ENCODE assay signal across 15 mouse cellular contexts in the genomic region with DNA sequence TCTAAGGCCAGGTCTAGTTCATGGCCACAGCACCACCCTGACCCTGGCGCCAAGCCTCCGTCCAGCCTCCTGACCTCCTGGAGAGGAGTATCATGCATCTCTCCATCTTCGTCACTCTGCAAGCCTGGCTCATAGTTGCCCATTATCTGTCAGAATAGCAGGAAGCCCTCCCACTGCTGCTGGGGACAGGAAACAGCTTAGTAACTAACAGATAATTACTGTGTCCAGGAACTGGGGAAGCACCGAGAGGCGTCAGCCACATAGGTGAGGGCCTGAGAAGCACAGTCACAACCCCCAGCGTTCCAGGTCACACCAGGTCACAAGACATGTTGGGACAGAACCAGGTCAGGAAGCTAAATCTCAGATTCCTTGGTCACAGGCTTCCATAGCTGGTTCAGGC. TPM values are rescaled to one million over a fixed set of nuclear protein-coding genes. Genes with fewer than 3 reads are reported as not detected.
DNase-seq lines count a peak whose midpoint lies in the region; ATAC-seq lines count a peak whose summit lies in the region.
"Had no signal": no experiment of that assay in that cellular context is flagged by ENCODE, and none has a peak within 500 bp of the region (broad histone marks: within the 10 kb centered on the region; RNA-seq: fewer than 3 reads in every experiment).

No protein-coding gene starts in this region.

- WGBS in kidney, embryonic 14.5 days: 67% methylated on average over 6 of the region's 6 CpGs
- WGBS in liver, embryonic 11.5 days: 24% methylated on average over 6 of the region's 6 CpGs
- 61% methylated on average over 6 of the region's 6 CpGs for WGBS in hindbrain, embryonic 14.5 days

- no peak overlapping the region for H3K4me2 ChIP-seq in kidney, embryonic 14.5 days (replicated peaks; ENCODE audit: low read depth, low read length)
- no peak overlapping the region for H3K4me2 ChIP-seq in liver, embryonic 11.5 days
- H3K4me2 ChIP-seq in hindbrain, embryonic 14.5 days (replicated peaks): no peak overlapping the region
- H3K4me2 ChIP-seq: embryonic facial prominence, embryonic 13.5 days; forebrain, embryonic 12.5 days; hindbrain, embryonic 15.5 days had no signal

- 0 out of 2 replicates have a peak, but pooled peaks cover under 1% of the 10 kb centered on the region for H3K27me3 ChIP-seq in kidney, embryonic 14.5 days (ENCODE audit: control insufficient read depth, insufficient read depth, low read length)
- H3K27me3 ChIP-seq in liver, embryonic 11.5 days (replicated peaks; ENCODE audit: control insufficient read depth, insufficient read depth, low read length): peaks cover 2% of the 10 kb centered on the region
- no peaks in the 10 kb centered on the region for H3K27me3 ChIP-seq in hindbrain, embryonic 14.5 days (ENCODE audit: control insufficient read depth, insufficient read depth, low read length)
- H3K27me3 ChIP-seq: hindbrain, embryonic 15.5 days had no signal

- intact Hi-C loops in left cerebral cortex, postnatal 25 days (cut with DNase I): no loop called here

- H3K9me3 ChIP-seq in kidney, embryonic 14.5 days (ENCODE audit: control insufficient read depth, low read length): no peaks in the 10 kb centered on the region
- no peaks in the 10 kb centered on the region for H3K9me3 ChIP-seq in liver, embryonic 11.5 days (ENCODE audit: control insufficient read depth, low read length)
- no peaks in the 10 kb centered on the region for H3K9me3 ChIP-seq in hindbrain, embryonic 14.5 days (ENCODE audit: control insufficient read depth, low read length)
- H3K9me3 ChIP-seq: embryonic facial prominence, embryonic 13.5 days; forebrain, embryonic 12.5 days; hindbrain, embryonic 15.5 days; midbrain, embryonic 10.5 days had no signal

- H3K36me3 ChIP-seq in kidney, embryonic 14.5 days (ENCODE audit: control insufficient read depth, insufficient read depth, low read length): no peaks in the 10 kb centered on the region
- H3K36me3 ChIP-seq in liver, embryonic 11.5 days (ENCODE audit: control insufficient read depth, insufficient read depth, low read length): no peaks in the 10 kb centered on the region
- no peaks in the 10 kb centered on the region for H3K36me3 ChIP-seq in hindbrain, embryonic 14.5 days (replicated peaks; ENCODE audit: control insufficient read depth, insufficient read depth)
- H3K36me3 ChIP-seq: embryonic facial prominence, embryonic 13.5 days; forebrain, embryonic 12.5 days; hindbrain, embryonic 15.5 days; midbrain, embryonic 10.5 days had no signal

- no peak overlapping the region for H3K4me3 ChIP-seq in kidney, embryonic 14.5 days (ENCODE audit: low read length)
- H3K4me3 ChIP-seq in liver, embryonic 11.5 days (ENCODE audit: low read depth, low read length): no peak overlapping the region
- H3K4me3 ChIP-seq in hindbrain, embryonic 14.5 days (replicated peaks; ENCODE audit: low read length): no peak overlapping the region
- H3K4me3 ChIP-seq: embryonic facial prominence, embryonic 13.5 days; forebrain, embryonic 12.5 days; hindbrain, embryonic 15.5 days; midbrain, embryonic 10.5 days had no signal

- DNase-seq in kidney, postnatal 36 days: peak; percentile 32 to 46
- no peak for DNase-seq in liver, embryonic 11.5 days (ENCODE audit: low spot score)
- peak; percentile 15 for DNase-seq in lung, postnatal 14 days
- no peak for DNase-seq in hindbrain, embryonic 14.5 days (ENCODE audit: low spot score)
- no peak for DNase-seq in layer of hippocampus, postnatal 36 days
- DNase-seq in left cerebral cortex, postnatal 25 days (ENCODE audit: low spot score in 2 of 2): no peak
- DNase-seq: adrenal gland, adult 8-10 months; cerebellum, postnatal 10 days; kidney, adult 8-10 months had no signal

- no peaks in the 10 kb centered on the region for H3K4me1 ChIP-seq in kidney, embryonic 14.5 days (ENCODE audit: control insufficient read depth, insufficient read depth, low read length)
- peaks cover 12% of the 10 kb centered on the region for H3K4me1 ChIP-seq in liver, embryonic 11.5 days (replicated peaks; ENCODE audit: control insufficient read depth, insufficient read depth, low read length)
- no peaks in the 10 kb centered on the region for H3K4me1 ChIP-seq in hindbrain, embryonic 14.5 days (replicated peaks; ENCODE audit: control insufficient read depth, insufficient read depth, low read length)
- H3K4me1 ChIP-seq: embryonic facial prominence, embryonic 13.5 days; forebrain, embryonic 12.5 days; hindbrain, embryonic 15.5 days had no signal

- no peak for ATAC-seq in kidney, embryonic 14.5 days (ENCODE audit: low FRiP score, low TSS enrichment)
- ATAC-seq in common myeloid progenitor, adult 5-6 weeks (replicated peaks; ENCODE audit: low read depth, poor library complexity, severe bottlenecking): peak; percentile 48
- ATAC-seq in liver, embryonic 11.5 days (replicated peaks; ENCODE audit: low FRiP score): peak; percentile 52; the same call in 1 of the 2 replicates
- ATAC-seq in hindbrain, embryonic 14.5 days (ENCODE audit: low FRiP score): no peak

- no peak overlapping the region for H3K9ac ChIP-seq in kidney, embryonic 14.5 days (ENCODE audit: low read depth, low read length)
- H3K9ac ChIP-seq in liver, embryonic 11.5 days (ENCODE audit: low read depth, low read length): no peak overlapping the region
- no peak overlapping the region for H3K9ac ChIP-seq in hindbrain, embryonic 14.5 days
- H3K9ac ChIP-seq: embryonic facial prominence, embryonic 13.5 days; forebrain, embryonic 12.5 days; hindbrain, embryonic 15.5 days had no signal

- no peak overlapping the region for H3K27ac ChIP-seq in kidney, embryonic 14.5 days (ENCODE audit: low read depth, low read length)
- H3K27ac ChIP-seq in liver, embryonic 11.5 days (ENCODE audit: low read depth, low read length): no peak overlapping the region
- H3K27ac ChIP-seq in hindbrain, embryonic 14.5 days: no peak overlapping the region
- H3K27ac ChIP-seq: embryonic facial prominence, embryonic 13.5 days; forebrain, embryonic 12.5 days; hindbrain, embryonic 15.5 days; midbrain, embryonic 10.5 days had no signal

RNA-seq across cellular contexts. Expression of a gene that starts 6.7 kb away (rescaled TPM):
- 9.7 and 10.1 TPM in 2 replicates for polyA plus RNA-seq in kidney, embryonic 14.5 days (2014; fragmentation: Nextera tagmentation; extraction: Ambion mirVana)
- total RNA-seq in common myeloid progenitor, adult 5-6 weeks (2017): 16.9 and 17.6 TPM in 2 replicates
- 10.2 and 11.3 TPM in 2 replicates for polyA plus RNA-seq in liver, embryonic 11.5 days (2014; fragmentation: Nextera tagmentation; extraction: Ambion mirVana)
- polyA plus RNA-seq in hindbrain, embryonic 14.5 days (2014; fragmentation: Nextera tagmentation; extraction: Ambion mirVana): 3.0 and 3.3 TPM in 2 replicates
- total RNA-seq in layer of hippocampus, postnatal 36 days (2021): 1 to 10 TPM; 1.1 to 1.2 TPM
- total RNA-seq in left cerebral cortex, postnatal 25 days (2021): 1 to 10 TPM; 1.1 to 1.2 TPM

Comparison
In these comparisons a context has a peak if more than half of its experiments do, and no peak if none do; other contexts are left out.
1. DNase-seq: peak in kidney, postnatal 36 days (2 of 2) and lung, postnatal 14 days (single experiment); none in liver, embryonic 11.5 days (single experiment), hindbrain, embryonic 14.5 days (single experiment), layer of hippocampus, postnatal 36 days (0 of 2) and left cerebral cortex, postnatal 25 days (0 of 2).
2. ATAC-seq: peak in common myeloid progenitor, adult 5-6 weeks (single experiment) and liver, embryonic 11.5 days (single experiment); none in kidney, embryonic 14.5 days (single experiment) and hindbrain, embryonic 14.5 days (single experiment).